Mouse (Mus musculus) kidney, adult 11 months (tissue): Measurements from ENCODE around the gene Sbk3.
"Not testable (repeated sequence)": the region's sequence is repeated elsewhere in the genome, so short reads cannot be mapped to it uniquely, and the experiment has no call there.

Experiments used
- DNase-seq: peaks from one replicate; pipeline ENCODE4 v3.0.0; 2022

The Sbk3 gene

GRCm38 (mm10) chr7:4971068-4971467, at the start of gene Sbk3:
Gene Sbk3 (minus strand): TSS chr7:4971168.
- DNase-seq: no peak

DNA sequence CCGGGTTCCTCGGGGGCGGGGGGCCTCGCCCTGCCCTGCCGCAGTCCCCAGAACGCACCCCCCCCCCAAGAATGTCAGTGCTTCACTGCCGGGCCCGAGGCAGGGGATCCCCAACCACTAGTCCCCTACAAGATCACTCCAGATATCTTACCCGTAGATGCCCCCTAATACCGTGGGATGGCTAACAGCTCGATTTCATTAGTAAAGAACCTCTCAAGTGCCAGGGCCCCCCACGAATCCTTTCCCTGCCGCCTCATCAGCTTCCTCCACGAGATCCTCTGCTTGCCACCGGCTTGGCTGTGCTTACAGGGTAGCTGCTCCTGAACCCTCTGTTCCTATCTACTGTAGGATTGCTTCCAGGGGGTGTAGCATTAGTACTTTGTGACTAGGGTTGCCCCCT, 49.7 kb upstream of the Sbk3 start:
- no peak for DNase-seq

DNA sequence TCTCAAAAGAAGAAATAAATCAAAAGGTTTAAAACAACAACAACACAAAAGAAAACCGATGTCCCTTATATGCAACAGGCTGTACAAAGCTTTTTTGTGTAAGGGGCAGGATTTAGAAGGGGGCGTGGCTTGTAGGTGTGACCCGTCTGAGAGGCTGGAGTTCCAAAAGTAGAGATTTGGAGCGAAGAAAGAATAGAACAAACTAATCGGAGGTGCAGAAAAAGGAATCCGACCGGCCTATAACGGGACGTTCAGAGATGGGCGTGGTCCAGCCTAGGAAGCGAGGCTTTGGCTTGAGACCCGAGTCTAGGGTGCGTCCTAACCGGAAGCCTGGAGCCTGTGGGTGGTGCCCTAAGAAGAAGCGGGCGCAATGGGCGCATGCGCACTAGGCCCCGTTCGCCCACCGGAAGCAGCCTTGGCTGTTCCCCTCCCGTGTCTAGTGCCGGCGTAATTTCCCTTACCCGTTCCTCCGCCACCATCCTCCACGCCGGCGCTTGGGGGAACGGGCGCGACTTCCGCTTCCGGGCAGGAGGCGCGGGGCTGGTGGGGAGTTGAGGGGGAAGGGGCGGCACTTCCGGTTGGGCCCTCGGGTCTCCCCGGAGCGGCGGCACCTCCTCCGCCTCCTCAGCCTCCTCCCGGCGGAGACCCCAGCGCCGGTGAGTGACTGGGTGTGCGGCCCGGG, 49.2 kb upstream of the Sbk3 start, which contains the start of the genes Zfp865 and Ccdc106:
TSS of gene Zfp865 (plus strand) at position 377 of the 682 bp plus-strand sequence.
TSS of gene Ccdc106 (plus strand) at position 554 of the 682 bp plus-strand sequence.
- DNase-seq: peak; percentile 99

DNA sequence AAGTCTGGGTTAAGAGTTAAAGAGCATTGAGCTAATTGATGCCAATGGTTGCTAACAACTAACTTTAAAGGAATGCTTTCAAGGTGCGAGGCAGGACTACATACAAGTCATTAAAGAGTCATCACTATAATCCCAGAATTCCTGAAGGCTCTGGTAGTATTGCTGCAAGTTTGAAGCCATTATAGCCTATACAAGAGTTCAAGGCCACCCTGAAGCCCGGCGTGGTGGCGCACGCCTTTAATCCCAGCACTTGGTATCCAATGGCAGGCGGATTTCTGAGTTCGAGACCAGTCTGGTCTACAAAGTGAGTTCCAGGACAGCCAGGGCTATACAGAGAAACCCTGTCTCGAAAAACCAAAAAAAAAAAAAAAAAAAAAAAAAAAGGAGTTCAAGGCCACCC, 48.6 kb upstream of the Sbk3 start:
- DNase-seq: not testable (repeated sequence)

DNA sequence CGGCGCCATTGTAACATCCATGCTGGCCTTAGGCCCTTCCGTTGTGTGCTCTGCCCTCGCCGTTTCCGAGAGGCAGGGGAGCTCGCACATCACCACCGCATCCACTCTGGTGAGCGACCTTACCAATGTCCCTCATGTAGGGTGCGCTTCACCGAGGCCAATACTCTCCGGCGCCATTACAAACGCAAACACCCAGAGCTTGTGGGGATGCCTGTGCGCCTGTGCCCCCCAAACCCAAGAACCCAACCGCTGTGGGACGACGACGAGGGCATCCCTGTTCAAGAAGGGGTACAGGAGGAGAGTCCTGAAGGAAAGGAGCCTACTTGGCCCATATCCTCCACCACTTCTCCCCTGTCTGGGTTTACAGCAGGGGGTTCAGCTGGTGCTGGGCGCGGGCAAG, 47.0 kb upstream of the Sbk3 start:
- DNase-seq: no peak

DNA sequence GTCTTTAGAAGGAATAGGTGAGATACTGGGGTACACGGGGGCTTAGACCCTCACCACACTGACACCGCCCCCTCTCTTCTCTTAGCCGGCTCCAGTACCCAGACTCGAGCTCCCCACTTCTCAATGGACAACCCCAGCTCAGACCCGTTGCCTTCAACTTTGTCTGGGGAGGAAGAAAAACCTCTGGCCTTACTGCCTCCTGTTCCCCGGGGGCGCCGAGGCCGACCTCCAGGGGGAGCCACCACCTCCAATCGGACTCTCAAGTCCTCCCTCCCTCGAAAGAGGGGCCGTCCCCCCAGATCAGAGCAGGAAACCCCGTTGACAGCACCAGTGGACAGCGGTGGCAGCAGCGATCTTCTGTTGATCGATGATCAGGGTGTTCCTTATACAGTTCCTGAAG, 46.4 kb upstream of the Sbk3 start:
- DNase-seq: no peak

GRCm38 (mm10) chr7:5016920-5017319, 46.0 kb upstream of the Sbk3 start:
- no peak for DNase-seq

DNA sequence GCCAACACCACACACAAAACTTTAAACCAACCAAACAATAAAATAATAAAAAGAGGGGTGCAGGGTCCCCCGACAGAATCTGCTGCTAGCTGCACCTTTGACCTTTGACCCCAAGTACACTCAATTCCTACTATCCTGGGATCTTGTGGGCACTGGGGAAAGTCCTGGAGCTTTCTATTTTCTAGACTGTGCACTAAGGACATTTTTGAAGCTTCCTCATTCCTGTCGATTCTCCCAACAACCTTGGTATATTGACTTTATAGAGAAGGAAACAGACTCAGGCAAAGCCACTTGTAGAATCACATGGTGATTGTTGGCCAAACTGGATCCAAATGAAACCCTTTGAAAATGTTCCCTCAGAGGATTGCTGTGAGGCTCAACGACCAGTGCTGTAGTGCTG, 45.1 kb upstream of the Sbk3 start:
- no peak for DNase-seq

DNA sequence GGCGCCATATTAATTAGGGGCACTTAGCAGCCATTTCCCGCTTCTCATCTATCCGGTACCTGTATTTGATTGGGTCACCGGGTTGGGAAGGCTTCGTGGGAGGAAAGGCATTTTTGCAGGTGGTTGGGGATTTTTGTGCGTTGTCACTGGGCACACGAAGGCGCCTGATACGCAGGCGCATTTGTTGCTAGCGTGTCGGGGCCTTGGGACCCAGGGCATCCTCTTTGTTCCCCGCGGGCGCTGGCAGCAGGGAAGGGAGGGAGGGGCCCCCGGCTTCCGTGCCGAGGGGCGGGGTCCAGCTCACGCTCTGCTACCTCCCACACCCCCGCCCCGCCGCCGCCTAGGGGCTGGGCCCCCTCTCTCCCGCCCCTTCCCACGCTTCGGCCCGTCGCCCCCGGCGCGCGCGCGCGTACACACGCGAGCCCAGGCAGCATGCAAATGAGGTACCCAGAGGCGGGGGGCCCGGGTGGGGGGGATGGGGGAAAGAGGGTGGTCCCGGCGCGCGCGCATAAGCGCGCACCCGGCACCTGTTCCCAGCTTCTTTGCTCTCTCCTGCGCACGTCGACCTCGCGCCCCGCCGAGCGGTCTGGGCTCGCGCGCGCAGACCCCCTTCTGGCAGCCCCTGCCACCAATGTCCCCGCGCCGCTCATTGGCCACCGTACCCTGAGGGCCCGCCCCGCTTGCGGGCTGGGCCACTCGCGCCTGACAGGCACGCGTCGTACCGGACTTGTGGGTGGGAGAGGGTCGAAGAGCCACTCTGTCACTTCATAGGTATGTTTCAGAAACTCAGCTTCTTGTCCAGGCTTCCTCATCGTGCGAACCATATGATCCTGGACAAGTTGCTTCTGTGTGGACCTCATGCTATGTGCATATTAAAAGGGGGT, 44.4 kb upstream of the Sbk3 start, which contains the start of gene Gm44973:
TSS of gene Gm44973 (plus strand) at position 379 of the 884 bp plus-strand sequence.
- peak; percentile 95 for DNase-seq

GRCm38 (mm10) chr7:5014251-5015117, 43.5 kb upstream of the Sbk3 start, which contains the start of the genes Zfp524 and Fiz1:
Gene Zfp524 (plus strand): TSS chr7:5014415.
Gene Fiz1 (minus strand): TSS chr7:5014697.
- DNase-seq: peak; percentile 97

DNA sequence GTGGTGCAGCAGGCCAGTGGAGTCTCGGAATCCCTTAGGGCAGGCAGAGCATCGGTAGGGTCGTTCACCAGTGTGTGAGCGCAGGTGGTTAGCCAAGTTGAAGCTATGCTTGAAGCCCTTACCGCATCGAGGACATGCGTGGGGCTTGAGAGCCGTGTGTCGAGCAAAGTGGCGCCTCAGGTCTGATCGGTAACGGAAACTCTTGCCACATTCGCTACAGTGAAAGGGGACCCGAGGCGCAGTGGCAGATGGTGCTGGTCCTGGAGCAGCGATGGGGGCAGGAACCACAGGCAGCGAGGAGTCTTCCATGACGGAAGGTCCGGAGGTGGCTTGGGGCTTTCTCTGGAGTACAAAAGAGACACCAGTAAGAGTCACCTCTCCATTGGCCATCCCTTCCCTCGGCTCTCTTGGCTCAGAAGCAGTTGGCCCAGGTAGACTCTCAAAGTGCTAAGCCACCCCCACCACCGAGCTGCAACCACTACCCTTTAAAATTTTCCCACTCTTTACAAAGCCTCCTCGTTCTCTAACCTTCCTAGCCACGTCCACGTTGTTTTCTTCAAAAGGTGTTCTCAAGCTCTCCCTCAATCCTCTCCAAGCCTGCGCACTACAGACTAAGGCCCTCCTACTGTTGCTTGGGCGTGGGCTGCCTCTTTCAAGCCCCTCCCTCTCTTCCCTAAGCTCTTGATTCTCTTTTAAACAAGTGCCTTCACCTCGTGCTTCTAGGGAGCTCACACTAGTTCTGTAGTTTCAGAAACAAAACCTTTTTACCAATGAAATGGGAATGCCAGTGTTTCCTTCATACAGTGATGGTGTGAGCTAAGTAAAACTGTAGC, 41.9 kb upstream of the Sbk3 start:
- no peak for DNase-seq

- no peak for DNase-seq
Observed at GRCm38 (mm10) chr7:5008229-5008628, 37.3 kb upstream of the Sbk3 start.

DNA sequence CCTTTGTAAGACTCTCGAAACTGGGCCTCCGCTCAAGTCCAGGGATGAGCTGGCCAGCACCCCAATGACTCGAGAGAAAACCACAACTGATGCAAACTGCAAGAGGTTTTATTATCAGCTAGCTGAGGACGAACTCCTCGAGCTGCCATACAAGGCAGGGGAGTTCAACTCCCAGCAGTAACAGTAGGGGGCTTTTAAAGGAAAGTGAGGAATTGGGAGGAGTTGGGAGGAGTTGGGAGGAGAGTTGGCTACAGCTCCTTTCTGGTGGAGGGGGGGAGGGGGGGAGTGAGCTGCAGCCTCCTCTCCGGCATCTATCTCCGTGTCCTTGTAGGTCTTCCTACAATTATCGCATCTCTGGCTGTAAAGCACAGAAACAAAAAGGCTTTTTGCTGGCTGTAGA, 31.9 kb upstream of the Sbk3 start:
- not testable (repeated sequence) for DNase-seq

GRCm38 (mm10) chr7:4999876-5000275, 28.9 kb upstream of the Sbk3 start:
- no peak for DNase-seq

- no peak for DNase-seq
Observed at GRCm38 (mm10) chr7:4996934-4997333, 26.0 kb upstream of the Sbk3 start.

GRCm38 (mm10) chr7:4996003-4996895, 25.3 kb upstream of the Sbk3 start, which contains the start of gene Zfp579:
Gene Zfp579 (minus strand): TSS chr7:4996158.
- DNase-seq: peak; percentile 81

- DNase-seq: peak; percentile 32
Observed at GRCm38 (mm10) chr7:4995268-4996002, 24.5 kb upstream of the Sbk3 start.

DNA sequence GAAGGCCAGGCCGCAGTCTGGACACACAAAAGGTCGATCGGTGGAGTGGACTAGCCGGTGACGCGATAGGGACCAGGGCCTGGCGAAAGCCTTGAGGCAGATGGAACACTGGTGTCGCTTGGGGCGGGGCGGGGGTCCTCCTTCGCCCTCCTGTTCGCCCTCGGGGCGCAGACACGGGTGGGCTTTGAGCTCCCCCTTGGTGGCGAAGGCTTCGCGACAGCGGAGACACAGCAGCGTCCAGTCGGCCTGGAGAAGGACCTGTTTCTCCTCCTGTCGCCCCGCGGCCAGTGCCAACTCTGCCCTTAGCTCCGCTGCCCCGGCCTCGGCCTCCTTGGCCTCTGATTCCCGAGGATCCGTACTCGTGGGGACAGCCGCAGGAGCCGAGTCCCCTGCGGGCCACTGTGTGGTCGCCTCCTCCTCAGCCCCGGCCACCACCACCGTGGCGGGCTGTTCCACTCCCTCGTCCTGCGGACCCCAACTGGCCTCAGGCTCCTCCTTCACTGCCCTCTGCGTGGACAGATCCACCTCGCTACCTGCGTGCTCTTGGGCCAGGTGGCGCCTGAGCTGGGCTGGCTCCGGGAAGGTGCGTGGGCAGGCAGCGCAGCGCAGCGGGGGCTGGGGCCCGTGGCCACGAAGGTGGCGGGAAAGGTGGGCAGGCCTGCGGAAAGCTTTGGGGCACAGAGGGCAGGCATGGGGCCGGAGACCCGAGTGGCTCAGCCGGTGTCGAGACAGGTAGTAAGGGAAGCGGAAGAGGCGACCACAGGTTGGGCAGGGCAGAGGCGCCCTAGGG, 23.2 kb upstream of the Sbk3 start:
- DNase-seq: no peak
